Mouse (Mus musculus) spleen, embryonic (tissue): ENCODE measurements around the gene Methig1.

ENCODE experiments used
- CTCF ChIA-PET: fragments of 350-600 bp; sonication (Branson Sonifier 250); formaldehyde crosslinking; loops from one replicate; lab custom pipeline; 2022; lab: Charles Lee

Gene Methig1

GRCm38 (mm10) chr15:100393016-100393415, 40.1 kb downstream of the Methig1 start:
- CTCF ChIA-PET, result no interaction called here

GRCm38 (mm10) chr15:100395561-100395960, 42.6 kb downstream of the Methig1 start:
- CTCF ChIA-PET, result no interaction called here

DNA sequence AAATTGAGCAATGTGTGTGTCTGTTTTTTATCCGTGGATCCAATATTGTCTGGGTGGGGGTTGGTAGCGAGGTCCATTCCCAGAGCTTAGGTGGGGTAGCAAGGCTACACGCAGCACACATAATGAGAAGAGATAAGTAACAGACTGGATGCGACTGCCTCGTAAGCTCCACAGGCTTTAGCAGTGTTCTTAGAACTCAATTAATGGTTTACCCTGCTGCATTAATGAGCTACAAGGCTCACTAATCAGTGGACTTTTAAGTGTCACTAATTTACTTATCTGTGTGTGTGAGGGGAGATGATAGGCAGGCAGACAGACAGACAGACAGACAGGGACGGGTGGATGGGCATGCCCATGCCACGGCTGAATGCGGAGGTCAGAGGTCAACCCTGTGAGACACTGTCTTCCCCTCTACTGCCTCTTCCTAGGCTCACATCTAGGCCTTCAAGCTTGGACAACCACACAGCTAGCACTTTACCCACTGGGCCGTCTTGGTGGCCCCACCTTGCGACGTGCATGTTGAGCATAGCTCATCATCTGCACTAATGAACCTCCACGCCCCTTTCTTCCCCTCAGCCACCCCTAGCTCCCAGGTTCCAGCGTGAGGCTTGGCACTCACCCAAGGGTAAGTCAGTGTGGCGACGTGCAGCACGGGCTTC, 47.8 kb downstream of the Methig1 start:
- CTCF ChIA-PET, result interaction anchor here (0.6 kb wide), 1 partner anchor 138 kb away, joined by 3 read pairs; no protein-coding TSS in a partner anchor

DNA sequence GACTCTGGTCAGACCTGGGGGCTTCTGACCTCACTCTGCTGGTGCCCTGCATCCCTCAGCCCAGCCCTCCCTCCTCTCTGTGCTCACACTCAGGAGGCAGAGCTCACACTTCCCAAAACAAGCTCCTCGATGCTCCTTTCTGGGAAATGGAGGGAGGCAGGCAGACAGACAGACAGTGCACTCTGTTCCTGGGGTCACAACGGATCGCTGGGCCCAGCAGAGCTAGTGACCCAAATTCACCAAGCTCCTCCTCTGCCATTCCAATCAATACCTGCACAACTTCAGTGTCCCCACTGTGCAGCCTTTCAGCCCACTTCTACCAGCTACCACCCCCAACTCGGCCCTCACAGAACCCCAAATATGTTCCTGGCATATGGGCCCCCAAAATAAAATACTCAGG, 48.9 kb downstream of the Methig1 start:
- CTCF ChIA-PET, result no interaction called here

GRCm38 (mm10) chr15:100402347-100402746, 49.4 kb downstream of the Methig1 start:
- CTCF ChIA-PET, result no interaction called here

DNA sequence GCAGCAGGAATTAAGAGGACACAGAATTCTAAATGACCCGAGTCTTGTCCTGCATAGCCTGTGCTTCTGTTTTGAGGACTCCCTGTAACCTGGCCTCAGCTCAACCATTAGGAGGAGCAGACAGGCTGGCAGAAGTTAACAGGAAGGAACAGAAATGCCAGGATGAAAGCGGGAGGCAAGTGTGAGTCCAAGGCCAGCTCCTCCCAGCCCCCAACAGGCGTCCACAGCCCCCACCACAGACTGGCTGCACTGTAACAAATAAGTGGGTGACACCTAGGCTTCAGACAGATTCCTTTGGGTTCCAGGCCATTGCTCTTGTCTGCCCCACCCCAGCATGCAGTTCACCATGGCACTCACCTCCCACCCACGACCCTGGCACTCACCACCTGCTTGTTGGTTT, 49.8 kb downstream of the Methig1 start:
- CTCF ChIA-PET, result no interaction called here

DNA sequence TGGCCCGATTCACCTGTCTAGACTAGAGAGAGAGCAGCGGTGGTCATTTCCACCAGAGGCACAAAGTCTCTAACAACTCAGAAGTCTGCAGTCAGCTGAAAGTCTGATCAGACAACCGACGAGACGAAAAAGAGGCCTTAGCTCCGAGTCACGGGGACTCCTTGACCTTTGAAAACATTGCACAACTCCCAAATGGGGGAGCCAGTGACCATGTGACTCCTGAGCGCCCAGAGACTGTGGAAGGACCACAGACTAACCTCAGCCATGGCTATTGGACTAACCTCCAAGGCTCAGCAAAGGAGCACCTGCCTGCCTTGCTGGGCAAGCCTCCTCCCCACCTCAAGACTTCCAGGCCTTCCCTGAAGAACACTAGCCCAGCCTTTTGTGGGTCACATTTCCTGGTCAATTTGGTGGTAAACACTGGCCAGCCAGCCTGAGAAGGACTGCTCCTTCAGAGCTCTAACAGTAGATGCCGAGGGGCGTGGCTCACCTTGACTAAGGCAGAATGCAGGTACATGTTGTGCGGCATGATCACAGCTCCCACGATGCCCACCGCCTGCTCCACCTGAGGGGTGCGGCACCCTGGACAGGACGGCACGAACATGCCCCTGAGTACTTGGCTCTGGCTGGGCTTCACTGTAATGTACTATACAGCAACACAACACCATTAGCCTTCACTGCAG, 50.5 kb downstream of the Methig1 start:
- CTCF ChIA-PET, result no interaction called here

DNA sequence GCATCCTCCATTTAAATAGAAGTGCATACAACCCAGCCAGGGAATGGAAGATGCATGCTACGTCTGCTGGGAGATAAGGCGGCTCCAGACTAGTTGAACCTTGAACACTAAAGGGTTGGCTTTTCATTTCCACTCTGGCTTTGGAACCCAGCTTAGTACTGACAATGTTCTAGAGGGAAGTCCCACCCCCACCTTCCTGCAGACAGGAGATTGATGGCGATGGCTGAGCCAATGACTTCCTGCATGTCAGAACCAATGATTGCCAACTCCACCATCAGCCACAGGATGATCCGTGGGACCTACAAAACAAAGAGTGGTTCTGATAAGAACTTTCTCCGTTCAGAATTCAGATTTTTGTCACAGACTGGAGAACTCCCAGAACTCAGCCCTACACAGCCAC, 53.1 kb downstream of the Methig1 start:
- CTCF ChIA-PET, result interaction anchor here (0.5 kb wide), 2 partner anchors 299 to 728 kb away, joined by 5 to 7 read pairs; no protein-coding TSS in a partner anchor

- CTCF ChIA-PET, result no interaction called here
These were observed 58.1 kb downstream of the Methig1 start for GRCm38 (mm10) chr15:100410918-100411672.

- CTCF ChIA-PET, result no interaction called here
These were observed 58.8 kb downstream of the Methig1 start for GRCm38 (mm10) chr15:100411731-100412130.

- CTCF ChIA-PET, result no interaction called here
These were observed 60.4 kb downstream of the Methig1 start for GRCm38 (mm10) chr15:100413306-100413705.

DNA sequence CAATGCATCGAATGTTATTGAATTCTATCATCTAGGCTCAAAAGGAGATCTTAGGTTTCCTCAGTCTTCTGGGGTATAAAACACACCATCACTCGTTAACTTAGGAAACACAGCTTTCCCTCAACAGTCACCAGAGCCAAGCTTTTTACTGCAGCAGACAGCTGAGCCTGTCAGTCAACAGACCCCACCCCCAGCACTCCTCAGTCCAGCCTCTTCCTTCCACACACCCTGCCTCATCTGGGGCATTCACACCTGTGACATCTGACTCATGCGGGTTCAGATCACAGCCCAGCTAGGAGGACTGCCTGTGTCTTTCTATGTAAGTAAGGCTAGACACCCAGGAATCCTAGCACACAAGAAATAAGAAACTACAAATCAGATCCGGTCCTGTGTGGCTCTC, 61.1 kb downstream of the Methig1 start:
- CTCF ChIA-PET, result no interaction called here

DNA sequence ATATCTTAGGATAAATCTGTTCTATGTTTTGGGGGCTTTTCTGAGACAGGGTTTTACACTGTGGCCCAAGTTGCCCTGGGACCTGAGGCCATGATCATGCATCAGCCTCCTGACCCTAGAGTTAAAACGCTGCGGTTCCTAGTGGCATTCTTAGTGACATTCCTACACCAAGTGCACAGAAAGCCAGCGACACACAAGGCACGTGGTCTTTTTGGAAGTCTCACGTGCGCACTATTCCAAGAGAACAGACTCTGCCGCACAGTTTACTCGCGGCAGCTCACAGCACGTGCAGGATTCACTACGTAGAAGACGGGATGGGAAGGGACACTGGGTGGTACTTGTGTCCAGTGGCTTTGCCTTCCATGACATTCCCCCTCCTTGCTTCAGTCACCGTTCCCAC, 62.0 kb downstream of the Methig1 start:
- CTCF ChIA-PET, result no interaction called here

- CTCF ChIA-PET, result no interaction called here
These were observed 62.7 kb downstream of the Methig1 start for GRCm38 (mm10) chr15:100415684-100416083.

DNA sequence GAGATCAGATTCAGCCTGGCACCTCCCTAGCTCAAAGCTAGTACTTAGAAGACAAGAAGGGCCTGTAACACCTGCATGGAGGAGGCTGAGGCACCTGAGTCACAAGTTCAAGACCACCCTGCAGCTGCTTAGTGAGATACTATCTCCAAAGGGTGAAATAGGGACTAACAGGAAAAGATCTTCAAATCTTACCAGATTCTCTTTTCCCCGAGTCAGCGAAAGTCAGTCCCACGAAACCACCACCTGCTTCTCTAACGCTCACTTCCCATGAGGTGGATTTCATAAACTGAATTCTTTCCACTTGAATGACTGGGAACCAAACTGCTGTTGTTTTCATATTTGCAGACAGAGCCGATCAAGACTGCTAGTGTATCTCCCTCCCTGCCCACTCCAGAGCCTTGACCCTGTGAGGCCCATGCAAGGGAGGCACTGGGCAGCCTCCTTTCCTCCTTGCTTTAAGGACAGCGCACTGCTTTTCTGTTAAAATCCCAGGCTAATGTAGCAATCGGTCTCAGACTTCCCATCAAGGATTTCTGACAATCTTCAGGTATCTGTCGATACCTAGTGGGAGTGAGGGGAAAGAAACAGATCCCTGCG, 65.0 kb downstream of the Methig1 start:
- CTCF ChIA-PET, result interaction anchor here (0.6 kb wide), 1 partner anchor 1832 kb away, joined by 3 read pairs; no protein-coding TSS in a partner anchor

- CTCF ChIA-PET, result no interaction called here
These were observed 66.4 kb downstream of the Methig1 start for GRCm38 (mm10) chr15:100419311-100419710.

DNA sequence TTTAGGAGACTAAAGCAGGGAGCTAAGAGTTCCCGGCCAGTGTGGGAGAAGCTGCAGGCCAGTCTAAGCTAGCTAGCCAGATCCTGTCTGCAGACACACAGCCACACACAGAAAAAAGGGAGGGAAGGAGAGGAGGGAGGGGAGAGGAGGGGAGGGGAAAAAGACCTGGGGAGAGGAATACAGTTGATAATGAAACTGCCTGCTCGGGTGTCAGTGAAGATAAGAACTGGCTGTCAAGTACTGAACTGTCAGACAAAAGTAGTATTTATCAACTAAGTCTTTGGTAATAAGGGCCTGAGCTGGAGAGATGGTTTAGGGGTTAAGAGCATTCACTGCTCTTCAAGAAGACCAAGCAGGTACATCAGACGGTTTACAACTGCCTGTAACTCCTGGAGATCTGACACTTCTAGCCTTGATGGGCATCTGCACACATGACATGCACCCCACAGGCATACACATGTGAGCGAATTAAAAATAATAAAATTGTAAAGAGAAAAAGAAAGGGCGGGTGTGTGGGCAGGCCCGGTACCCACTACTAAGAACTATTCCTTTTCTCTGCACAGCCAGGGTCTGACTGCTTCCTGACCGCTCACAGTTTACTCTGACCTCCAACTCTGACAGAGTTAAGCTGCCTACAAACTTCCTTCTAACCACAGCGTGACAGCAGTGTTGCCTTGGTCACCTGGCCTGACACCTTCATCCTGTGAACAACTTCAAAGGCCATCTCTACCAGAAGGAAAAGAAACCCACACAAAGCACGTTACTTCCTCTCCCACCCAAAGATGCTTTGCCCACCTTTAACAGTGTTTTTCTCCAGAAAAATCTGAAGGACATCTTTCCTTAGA, 67.2 kb downstream of the Methig1 start:
- CTCF ChIA-PET, result no interaction called here

DNA sequence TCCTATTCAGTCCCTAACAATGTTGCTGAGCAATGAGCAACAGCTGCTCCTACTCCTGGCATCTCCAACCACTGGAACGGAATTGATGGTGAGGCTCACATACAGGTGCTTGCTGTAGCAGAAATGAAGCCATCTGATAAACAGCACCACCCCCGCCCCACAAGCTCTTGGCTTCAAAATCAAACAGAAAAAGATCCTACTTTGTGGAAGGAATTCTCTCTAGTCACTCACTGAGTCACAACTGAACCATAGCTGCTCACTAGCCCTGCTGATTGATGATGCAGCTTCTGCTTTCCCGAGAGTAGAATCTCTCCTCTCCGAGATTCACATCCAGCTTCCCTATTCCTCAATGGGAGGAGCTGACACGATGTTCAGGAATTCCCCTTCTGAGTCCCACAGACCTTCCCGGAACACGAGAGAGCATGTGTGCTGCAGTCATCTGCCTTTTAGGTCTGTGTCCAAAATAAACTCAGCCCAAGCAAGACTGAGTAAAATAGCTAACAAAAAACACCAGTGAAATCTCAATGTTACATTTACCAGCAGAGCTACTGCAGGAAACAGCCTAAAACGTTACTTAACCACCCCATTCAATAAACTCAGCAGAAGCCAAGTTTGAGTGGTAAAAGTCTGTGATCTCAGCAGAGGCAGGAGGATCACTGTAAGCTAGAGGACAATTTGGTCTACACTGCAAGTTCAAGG, 68.3 kb downstream of the Methig1 start:
- CTCF ChIA-PET, result interaction anchor here (0.6 kb wide), 1 partner anchor 716 kb away, joined by 6 read pairs; the partner anchor contains the start of gene Gm17349

DNA sequence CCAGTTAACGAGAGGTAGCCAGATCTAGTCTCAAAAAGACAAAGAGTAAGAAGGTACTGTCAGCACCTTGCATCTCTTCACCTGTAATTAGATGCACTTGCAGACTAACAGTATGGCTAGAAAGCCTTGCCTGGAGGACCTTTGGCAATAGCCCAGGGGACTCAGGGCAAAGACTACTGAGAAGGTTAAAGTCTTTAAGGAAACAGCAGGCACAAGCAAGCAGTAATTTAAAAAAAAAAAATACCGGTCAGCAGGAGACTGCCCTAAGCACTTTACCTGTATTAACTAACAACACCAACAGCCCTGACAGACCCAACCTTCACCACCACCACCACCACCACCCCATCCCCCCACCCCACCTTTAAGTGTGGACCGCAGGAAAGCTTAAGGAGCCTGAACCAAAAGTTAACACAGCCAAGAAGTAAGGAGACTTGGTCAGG, 68.8 kb downstream of the Methig1 start, which contains the start of gene Gm5475:
Gm5475 (plus strand) TSS at position 390 of the 440 bp plus-strand sequence.
- CTCF ChIA-PET, result interaction anchor here (0.6 kb wide), 1 partner anchor 716 kb away, joined by 6 read pairs; the partner anchor contains the start of gene Gm17349

- CTCF ChIA-PET, result interaction anchor here (0.6 kb wide), 1 partner anchor 12 kb away, joined by 3 read pairs; no protein-coding TSS in a partner anchor
These were observed 69.5 kb downstream of the Methig1 start for GRCm38 (mm10) chr15:100422476-100422875.
